Mouse (Mus musculus) frontal cortex, postnatal 36 days (tissue): ENCODE results near the gene Slco3a1.

Experiments used
- DNase-seq, 2 experiments: peaks; one replicate each; pipeline ENCODE4 v3.0.0; 2022; ENCODE audit warnings: low spot score in 2 of 2

The Slco3a1 gene

DNA sequence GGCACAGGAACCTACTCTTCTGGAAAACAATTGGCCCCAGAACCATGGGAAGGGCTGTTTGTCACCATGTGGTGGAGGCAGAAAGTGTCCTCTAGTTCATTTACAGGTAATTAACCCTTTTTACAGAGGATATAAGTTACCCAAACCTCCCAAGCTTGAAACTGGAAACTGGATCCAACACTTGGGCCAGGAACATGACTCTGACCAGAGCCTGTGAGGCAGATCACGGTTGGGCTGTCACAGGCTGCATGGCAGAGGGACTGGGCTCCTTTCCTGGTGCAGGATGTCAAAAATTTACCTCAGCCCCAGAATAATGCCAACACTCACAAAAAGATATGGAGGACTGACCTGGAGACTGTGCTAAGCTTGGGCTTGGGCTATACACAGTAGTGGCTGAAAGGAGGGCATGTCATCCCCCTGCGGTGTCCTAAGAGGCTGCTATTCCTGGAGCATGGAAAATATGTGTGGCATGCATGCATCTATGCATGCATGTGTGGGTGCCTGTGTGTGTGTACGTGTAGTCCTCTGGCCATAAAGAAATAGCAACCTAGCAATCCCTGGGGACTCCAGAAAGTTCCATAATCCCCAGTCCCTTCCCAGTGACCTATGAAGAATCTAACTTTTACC is 171.4 kb downstream of the Slco3a1 start:
- DNase-seq = no peak

DNA sequence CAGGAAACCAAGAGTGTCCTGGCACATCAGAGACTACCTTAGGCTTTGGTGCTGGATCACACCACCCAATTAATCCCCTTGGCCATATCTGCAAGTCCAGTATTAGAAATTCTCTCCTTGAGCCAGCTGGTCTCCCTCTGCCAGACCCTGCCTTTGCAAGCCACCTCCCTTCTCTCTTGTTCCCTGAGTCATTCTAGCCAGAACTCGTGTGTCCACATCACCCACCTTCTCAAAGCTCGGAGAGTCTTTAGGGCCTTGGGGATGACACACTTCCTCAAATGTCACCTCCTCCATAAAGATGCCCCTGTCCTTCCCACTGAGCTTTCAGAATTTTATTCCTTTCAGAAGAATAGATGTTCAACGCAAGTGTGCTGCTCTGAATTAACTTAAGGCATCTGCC is 172.3 kb downstream of the Slco3a1 start:
- no peak for DNase-seq

DNA sequence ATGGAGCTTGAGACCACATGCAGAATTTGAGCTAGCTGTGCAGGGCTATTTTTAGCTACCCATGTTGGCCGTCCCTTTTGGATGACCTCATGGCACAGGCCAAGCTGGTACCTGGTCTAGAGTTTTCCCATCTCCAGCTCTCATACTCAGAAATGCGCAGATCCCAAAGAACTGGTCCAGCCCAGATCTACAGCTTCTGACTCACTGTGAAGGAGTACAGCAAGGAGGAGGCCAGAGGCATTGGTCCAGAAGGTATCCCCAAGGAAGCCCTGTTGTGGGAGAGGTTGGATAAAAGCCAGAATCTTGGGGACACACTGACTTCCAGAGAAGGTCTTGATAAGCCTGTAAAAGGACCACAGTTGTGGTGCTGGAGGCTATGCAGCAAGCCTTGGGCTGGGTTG is 172.7 kb downstream of the Slco3a1 start:
- DNase-seq = peak in 1 of 2 experiments; percentile 26

DNA sequence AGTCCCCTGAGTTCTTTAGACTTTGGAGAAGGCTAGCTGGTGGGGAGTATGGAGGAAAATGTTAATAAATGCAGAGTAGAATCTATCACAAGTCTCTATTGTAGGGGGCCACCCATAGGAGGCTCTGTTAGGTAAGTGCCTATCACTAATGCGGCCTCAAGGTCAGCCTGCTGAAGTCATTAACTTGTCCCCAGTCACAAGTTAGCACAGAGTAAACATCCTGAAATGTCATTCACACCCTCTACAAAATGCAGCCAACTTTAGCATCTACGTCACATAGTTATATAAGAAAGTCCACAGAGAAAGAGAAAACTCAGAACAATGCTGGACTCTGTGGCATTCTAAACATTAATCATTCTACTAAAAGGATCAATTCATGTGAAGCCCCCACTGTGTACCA is 173.5 kb downstream of the Slco3a1 start:
- no peak for DNase-seq

DNA sequence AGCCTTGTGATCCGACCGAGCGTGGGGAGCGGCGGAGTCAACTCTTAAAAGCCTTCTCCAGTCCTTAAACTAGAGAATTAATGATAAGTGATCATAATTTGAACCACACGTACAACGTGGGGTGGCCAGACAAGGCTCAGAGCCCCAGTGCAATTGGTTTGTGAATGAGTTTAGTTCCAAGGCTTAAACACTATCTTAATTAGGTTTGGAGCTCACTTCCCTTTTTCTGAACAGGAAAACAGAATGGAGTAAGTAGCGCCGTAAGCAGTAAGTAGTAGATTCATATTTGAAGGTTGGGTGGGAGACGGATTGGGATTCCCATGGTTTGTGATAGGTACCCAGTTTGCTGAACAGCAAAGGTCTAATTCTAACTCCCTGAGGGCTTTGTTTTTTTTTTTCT is 176.7 kb downstream of the Slco3a1 start:
- DNase-seq = no peak

DNA sequence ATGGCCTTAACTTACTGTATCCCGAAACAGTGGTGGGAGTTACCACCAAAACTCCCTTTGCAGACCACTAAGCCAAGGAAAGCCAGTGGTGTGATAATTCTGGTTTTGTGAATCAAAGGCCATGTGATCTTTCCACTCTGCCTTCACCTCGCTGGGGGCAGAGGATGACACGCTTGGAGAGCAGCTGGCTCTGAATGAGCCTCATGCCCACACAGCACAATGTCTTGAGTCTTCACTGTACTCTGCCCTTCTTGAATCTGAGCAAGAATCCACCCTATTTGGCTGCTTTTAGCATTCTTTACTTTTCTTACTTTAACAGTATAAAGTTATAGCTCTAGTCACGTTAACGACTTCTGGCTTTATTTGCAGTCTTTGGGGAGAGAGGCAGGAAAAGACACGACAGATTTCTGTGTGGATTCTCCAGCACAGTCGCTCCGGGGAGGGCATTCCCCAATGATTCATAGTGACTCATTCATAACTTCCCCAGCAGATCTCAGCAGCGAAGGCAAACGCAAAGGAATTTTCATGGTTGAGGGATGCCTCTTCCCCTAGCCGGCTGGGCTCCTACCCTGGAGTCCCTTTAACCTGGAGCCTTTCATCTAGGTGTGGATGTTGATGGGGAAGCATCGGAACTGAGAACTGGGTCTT is 178.1 kb downstream of the Slco3a1 start:
- DNase-seq = peak; percentile 55 to 62

GRCm38 (mm10) chr7:74375174-74375957 is 179.2 kb downstream of the Slco3a1 start:
- DNase-seq = no peak

- DNase-seq = no peak
Measured at GRCm38 (mm10) chr7:74373056-74373455, 181.5 kb downstream of the Slco3a1 start.

- DNase-seq = no peak
Measured at GRCm38 (mm10) chr7:74372141-74372582, 182.4 kb downstream of the Slco3a1 start.

GRCm38 (mm10) chr7:74371656-74372055 is 182.9 kb downstream of the Slco3a1 start:
- no peak for DNase-seq

DNA sequence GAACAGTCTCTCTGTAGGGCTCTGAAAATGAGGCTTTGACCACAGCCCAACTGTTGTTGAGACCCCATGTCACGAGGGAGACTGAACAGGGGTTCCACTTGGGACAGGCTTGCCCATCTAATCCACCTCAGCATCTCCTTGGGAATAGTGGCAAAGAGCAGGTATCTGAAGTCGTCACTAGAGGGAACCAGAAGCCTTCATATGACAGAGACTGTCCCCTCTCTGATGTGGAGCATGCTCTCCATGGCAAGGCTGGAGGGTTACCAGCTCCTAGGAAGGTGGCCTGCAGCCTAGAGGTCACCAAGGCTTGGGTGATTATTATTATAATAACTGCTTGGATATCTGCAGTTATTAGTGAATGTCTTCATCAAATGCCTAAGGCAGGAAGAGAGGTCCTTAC is 183.4 kb downstream of the Slco3a1 start:
- DNase-seq = peak in 1 of 2 experiments; percentile 44

- no peak for DNase-seq
Measured at GRCm38 (mm10) chr7:74369657-74370056, 184.9 kb downstream of the Slco3a1 start.

- no peak for DNase-seq
Measured at GRCm38 (mm10) chr7:74368256-74368980, 186.2 kb downstream of the Slco3a1 start.

DNA sequence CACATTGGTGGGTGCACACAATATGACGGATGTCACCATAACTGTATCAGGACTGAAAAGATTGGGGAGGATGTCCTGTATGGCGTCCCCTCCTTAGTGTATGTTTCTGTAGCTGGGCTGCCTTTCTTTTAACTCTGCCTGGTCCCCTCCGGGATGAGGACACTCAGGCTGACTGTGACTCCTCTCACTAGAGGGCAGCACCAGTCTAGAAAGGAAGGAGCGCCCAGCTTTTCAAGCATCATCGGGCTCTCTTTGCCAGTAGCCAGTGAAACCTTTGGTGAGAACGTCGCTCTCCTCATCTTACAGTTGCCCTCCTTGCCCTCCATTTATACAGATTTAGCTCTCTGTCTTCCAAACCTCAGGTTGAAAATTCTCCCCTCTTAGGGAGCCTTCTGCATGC is 187.2 kb downstream of the Slco3a1 start:
- DNase-seq = peak; percentile 47 to 67

GRCm38 (mm10) chr7:74365623-74366022 is 189.0 kb downstream of the Slco3a1 start:
- no peak for DNase-seq

GRCm38 (mm10) chr7:74364956-74365355 is 189.6 kb downstream of the Slco3a1 start:
- DNase-seq = no peak

- DNase-seq = no peak
Measured at GRCm38 (mm10) chr7:74363440-74363839, 191.1 kb downstream of the Slco3a1 start.

GRCm38 (mm10) chr7:74361677-74362076 is 192.9 kb downstream of the Slco3a1 start:
- no peak for DNase-seq

DNA sequence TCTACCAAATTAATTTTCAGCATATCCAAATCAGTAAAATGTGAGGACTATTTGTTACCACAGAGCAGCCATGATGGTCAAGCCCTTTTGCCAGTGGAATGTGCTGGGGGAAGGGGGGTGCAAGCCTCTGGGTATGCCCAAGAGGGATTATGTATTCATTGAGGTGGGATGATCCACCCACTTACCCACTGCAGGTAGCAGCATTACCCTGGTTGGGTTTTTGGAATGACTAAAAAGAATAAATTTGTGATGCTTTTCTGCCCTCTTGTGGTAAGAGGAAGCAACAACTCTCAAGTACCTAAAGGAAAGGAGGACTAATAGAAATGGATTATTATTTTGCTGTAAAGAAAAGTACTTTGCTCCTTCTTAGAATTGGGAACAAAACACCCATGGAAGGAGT is 197.6 kb downstream of the Slco3a1 start:
- no peak for DNase-seq

- DNase-seq = peak; percentile 34 to 74
Measured at GRCm38 (mm10) chr7:74354527-74355256, 199.9 kb downstream of the Slco3a1 start.

GRCm38 (mm10) chr7:74353707-74354468 is 200.7 kb downstream of the Slco3a1 start:
- no peak for DNase-seq
